Mouse (Mus musculus) megakaryocyte, adult 5-6 weeks (primary cell): Measurements from ENCODE around the gene Dph2. TPM values are rescaled to one million over a fixed set of nuclear protein-coding genes. Genes with fewer than 3 reads are reported as not detected.

Experiments
- ATAC-seq: 2 replicates; pipeline ENCODE4 v1.8.0; 2016; ENCODE audit warnings: mild to moderate bottlenecking, inconsistent platforms; ENCODE audit not compliant: poor library complexity, severe bottlenecking
- total RNA-seq, 2 experiments: library from RNA; stranded (forward) in 1 of 2; stranded (reverse) in 1 of 2; fragments of 153-499, 151-499 nt in 1 of 2; fragments of 221-1000, 200-1000 nt in 1 of 2; gene quantifications; 2 replicates each; pipeline versions ENCODE4 v1.2.3 to v1.2.4; 2015 to 2017

Gene Dph2
- total RNA-seq, 2 experiments from 2014 or later: 4.3 to 5.2 TPM

- ATAC-seq: no peak
Observed at GRCm38 (mm10) chr4:117841566-117841965, 50.3 kb downstream of the Dph2 start.

- ATAC-seq: no peak
Observed at GRCm38 (mm10) chr4:117840821-117841220, 51.0 kb downstream of the Dph2 start.

- ATAC-seq: no peak
Observed at GRCm38 (mm10) chr4:117839366-117839765, 52.5 kb downstream of the Dph2 start.

Other genes with a start within 250 kb of the Dph2 start
- 9.6 and 11.3 TPM in 2 replicates for gene Dmap1, start 209.8 kb downstream of the Dph2 start, total RNA-seq (2015)
- gene Dmap1, start 209.8 kb downstream of the Dph2 start, total RNA-seq (2017): 14.7 and 18.1 TPM in 2 replicates
- not detected in 2 replicates for gene Gm12845, start 167.6 kb downstream of the Dph2 start, total RNA-seq (2015)
- not detected in 2 replicates for gene Gm12845, start 167.6 kb downstream of the Dph2 start, total RNA-seq (2017)
- gene Klf17, start 126.4 kb downstream of the Dph2 start, total RNA-seq (2015): not detected in 2 replicates
- gene Klf17, start 126.4 kb downstream of the Dph2 start, total RNA-seq (2017): not detected in 2 replicates
- 0.76 and 2.6 TPM in 2 replicates for gene Slc6a9, start 57.5 kb downstream of the Dph2 start, total RNA-seq (2015)
- 1.9 and 6.1 TPM in 2 replicates for gene Slc6a9, start 57.5 kb downstream of the Dph2 start, total RNA-seq (2017)
- gene Ccdc24, start 19.5 kb downstream of the Dph2 start, total RNA-seq (2015): not detected in 2 replicates
- gene Ccdc24, start 19.5 kb downstream of the Dph2 start, total RNA-seq (2017): not detected in 2 replicates
- gene B4galt2, start 8.5 kb downstream of the Dph2 start, total RNA-seq (2015): not detected in 2 replicates
- 0.61 TPM in 1 of 2 replicates, not detected in the other for gene B4galt2, start 8.5 kb downstream of the Dph2 start, total RNA-seq (2017)
- 482 and 584 TPM in 2 replicates for gene Atp6v0b, start 4.7 kb downstream of the Dph2 start, total RNA-seq (2015)
- gene Atp6v0b, start 4.7 kb downstream of the Dph2 start, total RNA-seq (2017): 229 and 245 TPM in 2 replicates
- gene Ipo13, start 23.0 kb upstream of the Dph2 start, total RNA-seq (2015): 15.5 and 17.0 TPM in 2 replicates
- gene Ipo13, start 23.0 kb upstream of the Dph2 start, total RNA-seq (2017): 8.7 and 11.2 TPM in 2 replicates
- gene Artn, start 37.7 kb upstream of the Dph2 start, total RNA-seq (2015): not detected in 2 replicates
- not detected in 2 replicates for gene Artn, start 37.7 kb upstream of the Dph2 start, total RNA-seq (2017)
- 5.3 and 7.3 TPM in 2 replicates for gene St3gal3, start 242.9 kb upstream of the Dph2 start, total RNA-seq (2015)
- 6.6 and 7.2 TPM in 2 replicates for gene St3gal3, start 242.9 kb upstream of the Dph2 start, total RNA-seq (2017)